Comparison of ENCODE assay signal across 8 mouse cellular contexts in the genomic region with DNA sequence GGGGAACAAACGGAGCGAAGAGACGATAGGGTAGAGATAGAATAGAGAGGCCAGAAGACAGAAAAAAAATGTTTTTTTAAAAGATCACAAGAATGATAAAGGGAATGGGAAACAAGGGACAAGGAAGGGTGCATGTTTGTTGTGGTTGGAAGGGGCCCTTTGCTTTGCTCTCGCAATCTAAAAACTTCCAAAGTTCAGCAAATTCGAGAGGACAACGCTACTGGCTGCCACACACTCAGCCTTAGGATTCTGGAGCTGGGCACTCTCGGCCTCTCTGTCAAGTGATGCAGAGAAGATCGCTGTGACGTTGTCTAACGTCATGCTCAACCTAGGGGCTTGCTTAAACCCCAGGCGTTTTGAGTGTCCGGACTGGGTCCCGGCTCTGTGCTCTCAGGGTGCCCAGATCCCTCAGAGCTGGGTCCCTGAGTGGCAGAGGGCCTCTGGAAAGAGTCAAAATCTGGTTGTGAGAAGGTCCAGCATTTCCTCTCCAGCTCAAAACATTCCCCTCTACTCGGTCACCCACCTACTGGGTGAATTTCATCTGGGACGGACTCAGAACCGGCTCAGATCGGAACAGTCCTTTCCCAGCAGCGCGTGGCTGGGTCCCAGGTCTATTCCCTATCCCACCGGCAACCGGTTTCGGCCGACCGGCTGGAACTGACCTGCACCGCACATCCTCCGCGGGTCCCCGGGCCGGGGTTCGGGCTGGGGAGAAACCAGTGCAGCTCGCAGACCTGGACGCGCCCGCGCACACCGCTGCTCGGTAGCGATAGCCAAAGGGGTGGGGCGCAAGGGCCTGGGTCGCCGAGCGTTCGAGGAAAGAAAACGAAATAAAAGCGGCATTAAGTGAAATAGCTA. TPM values are rescaled to one million over a fixed set of nuclear protein-coding genes. Genes with fewer than 3 reads are reported as not detected.
DNase-seq lines count a peak whose midpoint lies in the region; ATAC-seq lines count a peak whose summit lies in the region.
"Had no signal": no experiment of that assay in that cellular context is flagged by ENCODE, and none has a peak within 500 bp of the region (broad histone marks: within the 10 kb centered on the region; RNA-seq: fewer than 3 reads in every experiment).

No protein-coding gene starts in this region.

- peak overlapping the region; percentile 41 for H3K9ac ChIP-seq in embryonic facial prominence, embryonic 11.5 days (replicated peaks; ENCODE audit: low read length)
- H3K9ac ChIP-seq in hindbrain, embryonic 16.5 days (ENCODE audit: low read depth, low read length), result peak overlapping the region; percentile 20
- H3K9ac ChIP-seq in midbrain, embryonic 11.5 days (ENCODE audit: low read length), result peak overlapping the region; percentile 30; the same call in 1 of the 2 replicates

- peak overlapping the region; percentile 37 for H3K4me3 ChIP-seq in embryonic facial prominence, embryonic 11.5 days (ENCODE audit: low read depth, low read length)
- H3K4me3 ChIP-seq in hindbrain, embryonic 16.5 days (ENCODE audit: low read length), result peak overlapping the region; percentile 43
- peak overlapping the region; percentile 30 for H3K4me3 ChIP-seq in midbrain, embryonic 11.5 days (ENCODE audit: low read depth, low read length)

- under 1% methylated on average over 45 of the region's 45 CpGs for WGBS in embryonic facial prominence, embryonic 11.5 days
- 1% methylated on average over 45 of the region's 45 CpGs for WGBS in hindbrain, embryonic 16.5 days
- WGBS in midbrain, embryonic 11.5 days, result 1% methylated on average over 44 of the region's 45 CpGs

- DNase-seq in ovary, postnatal 36 days (ENCODE audit: low spot score), result peak; percentile 32
- DNase-seq in ovary, postnatal 14 days (ENCODE audit: low spot score), result no peak
- no peak for DNase-seq in embryonic facial prominence, embryonic 11.5 days (ENCODE audit: low spot score)
- DNase-seq in midbrain, embryonic 11.5 days (ENCODE audit: low spot score, missing footprints), result peak; percentile 97
- no peak for DNase-seq in spleen, adult 12 weeks (ENCODE audit: low spot score)
- DNase-seq in layer of hippocampus, postnatal 14 days (ENCODE audit: low spot score in 2 of 2), result no peak

- no peak overlapping the region for H3K27ac ChIP-seq in embryonic facial prominence, embryonic 11.5 days (replicated peaks; ENCODE audit: low read depth, low read length)
- peak overlapping the region; percentile 30 for H3K27ac ChIP-seq in hindbrain, embryonic 16.5 days (ENCODE audit: low read depth, low read length)
- no peak overlapping the region for H3K27ac ChIP-seq in midbrain, embryonic 11.5 days (ENCODE audit: low read depth, low read length)

- no peaks in the 10 kb centered on the region for H3K9me3 ChIP-seq in embryonic facial prominence, embryonic 11.5 days (replicated peaks; ENCODE audit: control insufficient read depth, low read length)
- peaks cover 8% of the 10 kb centered on the region for H3K9me3 ChIP-seq in hindbrain, embryonic 16.5 days (ENCODE audit: control insufficient read depth, low read length)
- no peaks in the 10 kb centered on the region; the same call in 1 of the 2 replicates for H3K9me3 ChIP-seq in midbrain, embryonic 11.5 days (ENCODE audit: control insufficient read depth, low read length)

- peaks cover 9% of the 10 kb centered on the region for H3K4me1 ChIP-seq in embryonic facial prominence, embryonic 11.5 days (ENCODE audit: control insufficient read depth, insufficient read depth, low read length)
- H3K4me1 ChIP-seq in hindbrain, embryonic 16.5 days (ENCODE audit: control insufficient read depth, insufficient read depth, low read depth, low read length), result peaks cover 9% of the 10 kb centered on the region
- H3K4me1 ChIP-seq in midbrain, embryonic 11.5 days (ENCODE audit: control insufficient read depth, insufficient read depth, low read length), result peaks cover 33% of the 10 kb centered on the region

- no peaks in the 10 kb centered on the region for H3K36me3 ChIP-seq in embryonic facial prominence, embryonic 11.5 days (replicated peaks; ENCODE audit: control insufficient read depth, insufficient read depth, low read depth, low read length)
- H3K36me3 ChIP-seq in hindbrain, embryonic 16.5 days (ENCODE audit: control insufficient read depth, insufficient read depth, low read length), result no peaks in the 10 kb centered on the region
- H3K36me3 ChIP-seq in midbrain, embryonic 11.5 days (ENCODE audit: control insufficient read depth, insufficient read depth, low read length), result no peaks in the 10 kb centered on the region

- peak overlapping the region; percentile 66 for H3K4me2 ChIP-seq in embryonic facial prominence, embryonic 11.5 days (ENCODE audit: low read depth, low read length)
- peak overlapping the region; percentile 42 for H3K4me2 ChIP-seq in hindbrain, embryonic 16.5 days (ENCODE audit: low read length)
- peak overlapping the region; percentile 52 for H3K4me2 ChIP-seq in midbrain, embryonic 11.5 days

- ATAC-seq in embryonic facial prominence, embryonic 11.5 days (replicated peaks; ENCODE audit: insufficient number of reproducible peaks, low FRiP score, low TSS enrichment, low read depth), result no peak
- ATAC-seq in hindbrain, embryonic 16.5 days, result no peak
- no peak for ATAC-seq in midbrain, embryonic 11.5 days (ENCODE audit: low FRiP score)

- peaks cover 82% of the 10 kb centered on the region for H3K27me3 ChIP-seq in embryonic facial prominence, embryonic 11.5 days (ENCODE audit: control insufficient read depth, insufficient read depth, low read length)
- peaks cover 49% of the 10 kb centered on the region for H3K27me3 ChIP-seq in hindbrain, embryonic 16.5 days (replicated peaks; ENCODE audit: control insufficient read depth, insufficient read depth, low read length)
- peaks cover 96% of the 10 kb centered on the region for H3K27me3 ChIP-seq in midbrain, embryonic 11.5 days (ENCODE audit: control insufficient read depth, insufficient read depth, low read length)

RNA-seq across cellular contexts. Expression of a gene that starts 3.3 kb away (rescaled TPM):
- polyA plus RNA-seq in embryonic facial prominence, embryonic 11.5 days (2014; fragmentation: Nextera tagmentation; extraction: Ambion mirVana), result 6.0 and 7.4 TPM in 2 replicates
- 9.1 and 11.5 TPM in 2 replicates for polyA plus RNA-seq in hindbrain, embryonic 16.5 days (2015; fragmentation: Nextera tagmentation; extraction: Ambion mirVana)
- polyA plus RNA-seq in midbrain, embryonic 11.5 days (2014; fragmentation: Nextera tagmentation; extraction: Ambion mirVana), result 1.9 and 2.9 TPM in 2 replicates
- total RNA-seq in layer of hippocampus, postnatal 14 days (2021), result not detected
- total RNA-seq: left cerebral cortex, adult 8-10 months had no signal

RNA-seq across cellular contexts. Expression of a gene that starts 37.1 kb away (rescaled TPM):
- 1,326 and 1,437 TPM in 2 replicates for polyA plus RNA-seq in embryonic facial prominence, embryonic 11.5 days (2014; fragmentation: Nextera tagmentation; extraction: Ambion mirVana)
- polyA plus RNA-seq in hindbrain, embryonic 16.5 days (2015; fragmentation: Nextera tagmentation; extraction: Ambion mirVana), result 351 and 353 TPM in 2 replicates
- 1,003 and 1,036 TPM in 2 replicates for polyA plus RNA-seq in midbrain, embryonic 11.5 days (2014; fragmentation: Nextera tagmentation; extraction: Ambion mirVana)
- 100 to 1,000 TPM; 176 to 188 TPM for total RNA-seq in layer of hippocampus, postnatal 14 days (2021)

RNA-seq across cellular contexts. Expression of a gene that starts 52.9 kb away (rescaled TPM):
- polyA plus RNA-seq in embryonic facial prominence, embryonic 11.5 days (2014; fragmentation: Nextera tagmentation; extraction: Ambion mirVana), result 4.0 and 5.1 TPM in 2 replicates
- 7.2 and 9.0 TPM in 2 replicates for polyA plus RNA-seq in hindbrain, embryonic 16.5 days (2015; fragmentation: Nextera tagmentation; extraction: Ambion mirVana)
- 3.9 and 5.2 TPM in 2 replicates for polyA plus RNA-seq in midbrain, embryonic 11.5 days (2014; fragmentation: Nextera tagmentation; extraction: Ambion mirVana)
- total RNA-seq in layer of hippocampus, postnatal 14 days (2021), result 1 to 10 TPM; 5.6 to 6.2 TPM

Comparison
In these comparisons a context has a peak if more than half of its experiments do, and no peak if none do; other contexts are left out.
1. DNase-seq: peak in ovary, postnatal 36 days (single experiment) and midbrain, embryonic 11.5 days (single experiment); none in ovary, postnatal 14 days (single experiment), embryonic facial prominence, embryonic 11.5 days (single experiment), spleen, adult 12 weeks (single experiment) and layer of hippocampus, postnatal 14 days (0 of 2).
2. Peak in every context shown above with its lines, with median percentiles within 50 percentile points of each other: H3K4me2 ChIP-seq, H3K4me3 ChIP-seq and H3K9ac ChIP-seq.